Mouse (Mus musculus) liver, postnatal 0 days (tissue): ENCODE results near the gene Tmem184a. TPM values are rescaled to one million over a fixed set of nuclear protein-coding genes. Genes with fewer than 3 reads are reported as not detected.

Source experiments
- ATAC-seq: fragments of 200-750 bp; cut with Nextera tagmentation; 2 replicates; pipeline ENCODE4 v1.8.0; 2017; ENCODE audit warnings: mild to moderate bottlenecking, moderate library complexity
- DNase-seq: peaks from one replicate; pipeline ENCODE4 v3.0.0-alpha.2; 2016
- H3K27ac ChIP-seq: fragments of 300-500 bp; sonication (generic); 2 replicates; pipeline ENCODE4 v1.5.1; 2014; ENCODE audit warnings: antibody characterized with exemption, moderate library complexity, mild to moderate bottlenecking, low read depth
- H3K27me3 ChIP-seq: fragments of 300-500 bp; sonication (generic); 2 replicates; pipeline ENCODE4 v1.6.1; 2014; ENCODE audit warnings: low read length, control low read depth, mixed read lengths; ENCODE audit not compliant: insufficient read depth
- H3K36me3 ChIP-seq: fragments of 300-500 bp; sonication (generic); replicated peaks from 2 replicates; pipeline ENCODE4 v1.6.1; 2014; ENCODE audit warnings: mild to moderate bottlenecking, control low read depth, low read length, moderate library complexity, mixed read lengths; ENCODE audit not compliant: insufficient read depth
- H3K4me1 ChIP-seq: fragments of 300-500 bp; sonication (generic); 2 replicates; pipeline ENCODE4 v1.6.1; 2014; ENCODE audit warnings: antibody characterized with exemption, mild to moderate bottlenecking, control low read depth; ENCODE audit not compliant: insufficient read depth
- H3K4me2 ChIP-seq: fragments of 300-500 bp; sonication (generic); 2 replicates; pipeline ENCODE4 v1.6.1; 2014; ENCODE audit warnings: low read depth, mild to moderate bottlenecking, low read length, moderate library complexity, mixed read lengths
- H3K4me3 ChIP-seq: fragments of 300-500 bp; sonication (generic); 2 replicates; pipeline ENCODE4 v1.5.1; 2014; ENCODE audit warnings: low read depth, low read length
- H3K9ac ChIP-seq: fragments of 300-500 bp; sonication (generic); replicated peaks from 2 replicates; pipeline ENCODE4 v1.6.1; 2014; ENCODE audit warnings: mild to moderate bottlenecking, moderate library complexity
- H3K9me3 ChIP-seq: fragments of 300-500 bp; sonication (generic); 2 replicates; pipeline ENCODE4 v1.6.1; 2016; ENCODE audit warnings: mild to moderate bottlenecking, control low read depth, low read length, mixed read lengths
- CTCF ChIP-seq: sonication (generic); IDR thresholded peaks from 2 replicates; pipeline ENCODE4 v1.5.1; 2016; ENCODE audit warnings: antibody characterized with exemption, low read depth
- EP300 ChIP-seq: IDR thresholded peaks from 2 replicates; pipeline ENCODE4 v1.6.1; 2016; ENCODE audit warnings: antibody characterized with exemption, low read depth, mild to moderate bottlenecking
- WGBS: fragments of 180-500 bp; shearing (Covaris S2); extraction: QIAGEN DNeasy Blood & Tissue Kit; methylation state at CpG from one replicate; pipeline ENCODE4 v1.1.7; 2014; ENCODE audit not compliant: insufficient replicate concordance; 5-methylcytosine and 5-hydroxymethylcytosine counted together
- polyA plus RNA-seq: library from polyadenylated mRNA; unstranded; fragments of >200 nt; fragmentation: Nextera tagmentation; extraction: Ambion mirVana; gene quantifications from 2 replicates; pipeline ENCODE4 v1.2.1, GENCODE M21; 2015

The Tmem184a gene
- polyA plus RNA-seq, 1 experiment from 2014 or later = 3.2 TPM

GRCm38 (mm10) chr5:139809397-139809796 is 10.3 kb downstream of the Tmem184a start:
- H3K9me3 ChIP-seq = no peaks in the 10 kb centered on the region
- H3K27me3 ChIP-seq = no peaks in the 10 kb centered on the region
- DNase-seq (peak; percentile 40), ATAC-seq (no peak)
- no peak overlapping the region for H3K9ac ChIP-seq
- no peak overlapping the region for H3K4me3 ChIP-seq
- TF ChIP-seq CTCF (peak; percentile 66), EP300 (no peak)
- H3K27ac ChIP-seq = no peak overlapping the region
- no peak overlapping the region for H3K4me2 ChIP-seq
- WGBS = 48% methylated on average over 4 of the region's 4 CpGs
- H3K4me1 ChIP-seq = peaks cover 29% of the 10 kb centered on the region
- H3K36me3 ChIP-seq = no peaks in the 10 kb centered on the region

DNA sequence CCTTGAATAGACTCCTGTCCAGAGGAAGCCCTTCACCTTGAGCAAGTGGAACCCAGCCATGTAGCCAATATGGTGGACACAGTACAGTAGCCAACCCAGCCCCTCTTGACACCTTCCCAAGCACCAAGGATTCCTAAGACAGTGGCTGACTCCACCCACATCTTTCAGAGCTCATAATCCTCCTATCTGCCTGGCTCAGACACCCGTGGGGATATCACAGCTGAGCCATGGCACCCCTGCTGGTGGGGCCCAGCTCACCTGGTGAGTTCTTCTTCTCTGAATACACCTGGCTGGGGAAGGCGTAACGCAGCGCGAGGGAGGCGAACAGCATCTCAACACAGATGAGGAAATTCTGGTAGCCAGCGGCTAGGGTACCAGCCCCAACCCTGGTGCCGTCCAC is 13.8 kb downstream of the Tmem184a start:
- no peaks in the 10 kb centered on the region for H3K9me3 ChIP-seq
- H3K27me3 ChIP-seq = no peaks in the 10 kb centered on the region
- H3K4me3 ChIP-seq = no peak overlapping the region
- 86% methylated on average over 8 of the region's 8 CpGs for WGBS
- peaks cover 37% of the 10 kb centered on the region for H3K4me1 ChIP-seq
- ATAC-seq = no peak
- DNase-seq = peak; percentile 33
- H3K27ac ChIP-seq = peak overlapping the region; percentile 99
- TF ChIP-seq CTCF = peak; percentile 54
- TF ChIP-seq EP300 = peak; percentile 57
- H3K9ac ChIP-seq = no peak overlapping the region
- H3K4me2 ChIP-seq = peak overlapping the region; percentile 64
- H3K36me3 ChIP-seq = peaks cover 19% of the 10 kb centered on the region

DNA sequence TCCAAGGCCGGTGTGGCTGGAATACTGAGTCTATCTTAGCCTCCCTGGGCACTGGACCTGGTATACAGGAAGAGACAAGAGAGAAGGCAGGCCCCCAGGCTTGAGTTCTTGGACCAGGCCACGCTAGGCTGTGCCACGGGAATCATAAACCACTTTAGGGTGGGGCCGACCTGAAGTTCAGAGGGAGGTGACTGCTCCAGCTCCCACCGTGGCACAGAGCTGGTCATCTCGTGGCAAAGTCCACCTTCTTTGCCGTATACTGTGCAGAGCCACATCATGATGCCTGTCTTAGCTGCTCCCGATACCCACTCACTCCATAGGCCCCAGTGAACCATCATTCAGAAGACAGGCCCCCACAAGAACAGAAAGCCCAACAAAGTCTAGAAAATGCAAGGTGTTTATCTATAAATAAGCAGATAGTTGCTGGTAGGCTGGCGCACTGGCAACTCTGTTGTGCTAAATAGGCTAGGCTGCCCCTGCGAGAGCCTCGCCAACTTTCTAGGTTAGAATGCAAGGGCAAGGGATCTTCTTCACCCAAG is 15.1 kb downstream of the Tmem184a start:
- Histone ChIP-seq H3K4me2 (peak overlapping the region; percentile 64), H3K9me3 (no peaks in the 10 kb centered on the region), H3K36me3 (peaks cover 32% of the 10 kb centered on the region), H3K9ac (peak overlapping the region; percentile 64), H3K4me3 (no peak overlapping the region), H3K27me3 (no peaks in the 10 kb centered on the region), H3K4me1 (peaks cover 37% of the 10 kb centered on the region), H3K27ac (peak overlapping the region; percentile 99)
- peak; percentile 48 for ATAC-seq
- 51% methylated on average over 11 of the region's 11 CpGs for WGBS
- TF ChIP-seq EP300 (peak; percentile 79), CTCF (no peak)
- DNase-seq = peak; percentile 56

- Histone ChIP-seq H3K4me3 (no peak overlapping the region), H3K27ac (peak overlapping the region; percentile 99), H3K4me1 (peaks cover 37% of the 10 kb centered on the region), H3K9me3 (no peaks in the 10 kb centered on the region), H3K4me2 (peak overlapping the region; percentile 64), H3K36me3 (peaks cover 37% of the 10 kb centered on the region), H3K27me3 (no peaks in the 10 kb centered on the region), H3K9ac (peak overlapping the region; percentile 64)
- ATAC-seq (peak; percentile 91), DNase-seq (peak; percentile 79)
- WGBS = 10% methylated on average over 6 of the region's 6 CpGs
- TF ChIP-seq CTCF (peak; percentile 61), EP300 (peak; percentile 92)
Measured at GRCm38 (mm10) chr5:139804107-139804551, 15.6 kb downstream of the Tmem184a start.

DNA sequence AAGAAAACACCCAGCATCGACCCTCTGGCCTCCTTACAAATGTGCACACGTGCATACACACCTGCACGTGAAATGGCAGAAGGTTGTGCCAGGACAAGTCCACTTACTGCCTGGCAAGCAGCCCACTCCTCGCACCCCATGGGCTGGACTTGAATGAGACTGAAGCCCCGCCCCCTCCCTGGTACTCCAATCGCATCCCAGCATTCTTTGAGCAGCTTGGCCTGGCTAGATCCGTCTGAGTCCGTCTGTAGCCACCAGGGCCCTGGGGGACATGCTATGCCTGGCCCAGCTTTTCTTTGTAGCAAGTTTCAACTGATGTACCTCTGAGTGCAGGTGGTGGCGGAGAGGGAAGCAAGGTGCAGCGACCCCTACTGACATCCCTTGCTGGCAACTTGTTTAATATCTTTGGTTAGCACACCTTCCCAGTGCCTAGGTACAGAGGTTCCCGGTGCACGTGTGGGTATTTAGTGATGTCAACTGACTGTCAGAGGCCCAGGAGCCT is 16.1 kb downstream of the Tmem184a start:
- no peaks in the 10 kb centered on the region for H3K27me3 ChIP-seq
- peak overlapping the region; percentile 64 for H3K4me2 ChIP-seq
- no peaks in the 10 kb centered on the region for H3K9me3 ChIP-seq
- H3K4me1 ChIP-seq = peaks cover 37% of the 10 kb centered on the region
- WGBS = 15% methylated on average over 12 of the region's 12 CpGs
- TF ChIP-seq CTCF (peak; percentile 70; the same call in 1 of the 2 replicates), EP300 (no peak)
- peak overlapping the region; percentile 99 for H3K27ac ChIP-seq
- peak; percentile 87 for DNase-seq
- H3K9ac ChIP-seq = peak overlapping the region; percentile 64
- peak; percentile 61 for ATAC-seq
- H3K4me3 ChIP-seq = no peak overlapping the region
- H3K36me3 ChIP-seq = peaks cover 42% of the 10 kb centered on the region

- Histone ChIP-seq H3K27me3 (no peaks in the 10 kb centered on the region), H3K4me3 (no peak overlapping the region), H3K9ac (0 out of 2 replicates have a peak overlapping the region, but pooled peaks have one; percentile 64), H3K36me3 (peaks cover 47% of the 10 kb centered on the region), H3K4me1 (peaks cover 37% of the 10 kb centered on the region), H3K27ac (peak overlapping the region; percentile 99), H3K9me3 (no peaks in the 10 kb centered on the region), H3K4me2 (peak overlapping the region; percentile 64)
- ATAC-seq (0 out of 2 replicates have a peak, but pooled peaks have one; percentile 9), DNase-seq (peak; percentile 36)
- TF ChIP-seq CTCF = no peak
- no peak for TF ChIP-seq EP300
- 70% methylated on average over 8 of the region's 8 CpGs for WGBS
Measured at GRCm38 (mm10) chr5:139803165-139803564, 16.6 kb downstream of the Tmem184a start.
